Mouse (Mus musculus) spleen, embryonic (tissue): Measurements from ENCODE around the gene Adnp.

ENCODE experiments used
- CTCF ChIA-PET: fragments of 350-600 bp; sonication (Branson Sonifier 250); formaldehyde crosslinking; loops from one replicate; lab custom pipeline; 2022; lab: Charles Lee

Adnp gene

GRCm38 (mm10) chr2:168158911-168159711 lies 47.8 kb downstream of the Adnp start:
- CTCF ChIA-PET: interaction anchor here (0.6 to 0.7 kb wide), 3 partner anchors 9 to 76 kb away, joined by 3 to 4 read pairs (median 3); no protein-coding TSS in a partner anchor

DNA sequence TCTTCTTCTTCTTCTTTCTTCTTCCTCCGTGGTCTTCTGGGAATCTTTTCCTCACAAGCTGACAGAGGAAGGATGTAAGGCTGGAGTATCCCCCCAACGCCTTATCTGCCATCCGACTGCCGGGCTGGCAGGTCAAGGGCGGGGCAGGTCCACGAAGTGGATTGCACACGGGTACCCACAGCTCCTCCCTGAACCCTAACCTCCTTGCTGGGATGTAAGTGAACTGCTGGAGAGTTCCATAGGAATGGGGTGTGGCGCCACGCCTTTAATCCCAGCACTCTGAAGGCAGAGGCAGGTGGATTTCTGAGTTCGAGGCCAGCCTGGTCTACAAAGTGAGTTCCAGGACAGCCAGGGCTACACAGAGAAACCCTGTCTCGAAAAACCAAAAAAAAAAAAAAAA lies 48.9 kb downstream of the Adnp start:
- CTCF ChIA-PET: interaction anchor here (0.6 to 0.7 kb wide), 2 partner anchors 20 to 75 kb away, joined by 3 to 4 read pairs; no protein-coding TSS in a partner anchor

GRCm38 (mm10) chr2:168156361-168156760 lies 50.6 kb downstream of the Adnp start:
- CTCF ChIA-PET: no interaction called here

- CTCF ChIA-PET: interaction anchor here (0.5 kb wide), 1 partner anchor 23 kb away, joined by 6 read pairs; no protein-coding TSS in a partner anchor
These were observed 51.2 kb downstream of the Adnp start for GRCm38 (mm10) chr2:168155666-168156065.

DNA sequence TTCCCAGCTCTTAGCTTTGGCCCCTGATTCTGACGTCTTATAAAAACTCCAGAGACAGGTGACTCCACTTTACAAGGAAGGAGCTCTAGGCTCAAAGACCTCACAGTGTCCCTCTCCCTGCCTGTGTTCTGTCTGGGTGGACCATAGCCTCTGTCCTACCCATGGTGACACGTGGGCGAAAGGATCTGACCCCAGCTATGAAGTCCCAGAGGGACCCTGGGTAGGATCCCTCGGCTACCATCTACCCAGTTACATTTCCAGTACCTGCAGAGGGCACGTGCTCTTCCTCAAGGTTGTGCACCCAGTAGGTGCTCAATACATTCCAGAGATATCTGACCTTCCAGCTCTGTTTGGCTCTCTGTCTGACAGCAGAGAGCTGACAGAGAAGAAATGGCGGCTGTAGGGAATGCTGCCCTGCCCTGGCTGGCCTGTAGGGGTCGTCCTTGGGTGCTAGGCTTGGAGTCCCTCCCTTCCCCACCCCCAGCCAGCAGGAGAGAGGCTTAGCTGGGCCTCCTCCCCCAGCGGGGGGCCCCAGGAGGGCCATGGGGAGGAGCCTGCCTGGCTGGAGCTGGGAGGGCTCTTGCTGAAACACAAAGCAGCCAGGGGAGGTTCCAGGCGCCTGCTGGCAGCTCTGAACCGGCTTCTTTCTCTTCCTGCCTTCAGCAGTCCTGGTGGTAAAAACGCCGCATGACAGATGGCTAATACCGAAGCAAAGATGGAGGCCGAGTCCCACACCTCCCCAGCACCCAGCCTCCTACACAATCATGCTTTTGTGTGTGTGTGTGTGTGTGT lies 52.6 kb downstream of the Adnp start:
- CTCF ChIA-PET: interaction anchor here (0.7 to 1.0 kb wide), 2 partner anchors 16 to 31 kb away, joined by 4 to 5 read pairs; no protein-coding TSS in a partner anchor

- CTCF ChIA-PET: no interaction called here
These were observed 57.7 kb downstream of the Adnp start for GRCm38 (mm10) chr2:168149241-168149640.

DNA sequence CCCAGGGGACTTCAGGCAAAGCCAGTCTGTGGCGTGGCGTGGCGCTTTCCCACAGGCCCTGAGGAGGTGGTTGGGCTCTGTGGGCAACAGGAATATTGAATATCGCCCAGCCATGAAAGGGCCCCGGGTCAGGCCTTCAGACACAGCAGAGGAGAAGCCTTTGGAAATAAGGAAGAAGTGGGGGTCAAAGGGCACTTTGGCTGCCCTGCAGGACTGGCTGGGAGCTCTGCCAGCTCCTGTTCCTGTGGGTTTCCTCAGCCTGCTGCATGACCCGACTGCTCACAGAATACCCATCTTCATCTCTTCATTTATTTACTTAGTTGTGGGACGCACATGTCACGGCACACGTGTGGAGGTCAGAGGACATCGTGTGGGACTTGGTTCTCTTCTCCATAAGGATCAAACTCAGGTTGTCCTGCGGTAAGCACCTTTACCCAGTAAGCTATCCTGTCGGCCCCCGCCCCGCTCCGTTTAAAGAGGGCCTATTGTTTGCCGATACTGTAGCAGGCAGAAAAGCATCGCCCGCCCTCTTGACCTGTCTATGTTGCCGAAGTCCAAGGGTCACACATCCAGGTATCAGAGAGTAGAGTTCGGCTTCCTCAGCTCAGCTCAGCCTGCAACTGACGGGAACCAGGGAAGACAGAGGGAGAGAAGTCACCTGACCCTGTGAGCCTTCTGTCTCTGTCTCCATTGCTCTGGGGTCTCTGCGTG lies 59.0 kb downstream of the Adnp start:
- CTCF ChIA-PET: interaction anchor here (0.5 kb wide), 1 partner anchor 7 kb away, joined by 7 read pairs; no protein-coding TSS in a partner anchor

- CTCF ChIA-PET: no interaction called here
These were observed 61.5 kb downstream of the Adnp start for GRCm38 (mm10) chr2:168145437-168145836.

DNA sequence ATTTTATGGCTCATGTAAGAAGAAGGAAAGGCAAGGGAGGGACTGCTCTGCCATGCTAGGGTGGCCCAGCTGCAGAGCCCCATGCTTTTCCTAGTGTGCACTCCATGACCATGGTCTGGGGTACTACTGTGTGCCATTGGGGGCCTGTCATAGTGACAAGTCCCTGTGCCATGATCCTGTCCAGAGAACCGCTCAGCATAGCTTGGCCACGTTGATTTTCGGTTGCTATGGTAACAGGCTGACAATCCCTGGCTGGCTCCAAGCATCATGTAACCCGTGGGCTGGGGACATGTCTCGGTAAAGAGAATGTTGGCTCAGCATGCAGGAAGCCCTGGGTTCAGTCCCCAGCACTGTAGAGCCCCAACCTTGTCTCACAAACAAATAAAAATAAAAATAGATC lies 63.1 kb downstream of the Adnp start:
- CTCF ChIA-PET: no interaction called here

DNA sequence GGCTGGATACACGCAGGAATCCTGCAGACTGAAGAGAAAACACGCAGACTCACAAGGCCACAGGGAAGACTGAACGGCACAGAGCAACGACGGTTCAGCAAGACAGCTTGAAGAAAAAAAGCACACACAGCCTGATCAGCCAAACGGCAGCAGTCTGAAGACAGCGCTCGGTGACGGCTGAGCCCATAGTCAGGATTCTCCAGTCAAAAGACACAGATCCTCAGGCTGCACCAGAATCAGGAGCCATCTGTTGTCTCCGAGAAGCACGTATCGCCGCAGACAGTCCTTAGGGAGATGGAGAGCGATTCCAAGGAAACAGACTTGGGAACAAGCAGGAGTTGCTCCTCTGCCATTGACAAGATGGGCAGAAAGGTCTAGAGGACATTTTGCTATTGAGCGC lies 69.8 kb downstream of the Adnp start:
- CTCF ChIA-PET: no interaction called here
